Mouse (Mus musculus) neural tube, embryonic 11.5 days (tissue): Measurements from ENCODE around the gene Atad3a. TPM values are rescaled to one million over a fixed set of nuclear protein-coding genes. Genes with fewer than 3 reads are reported as not detected.
A peak's percentile ranks its signal among the peaks of the same experiment; 100 is the strongest.

Source experiments
- ATAC-seq: fragments of 200-750 bp; cut with Nextera tagmentation; 2 replicates; pipeline ENCODE4 v1.8.0; 2017; ENCODE audit warnings: moderate number of reproducible peaks, mild to moderate bottlenecking, moderate TSS enrichment, moderate library complexity; ENCODE audit not compliant: insufficient read depth, low FRiP score, low TSS enrichment
- DNase-seq: peaks from one replicate; pipeline ENCODE4 v3.0.0-alpha.2; 2015; ENCODE audit warnings: low spot score
- H3K27ac ChIP-seq: fragments of 300-500 bp; sonication (generic); 2 replicates; pipeline ENCODE4 v1.5.1; 2014; ENCODE audit warnings: low read depth, mild to moderate bottlenecking, low read length
- H3K27me3 ChIP-seq: fragments of 300-500 bp; sonication (generic); 2 replicates; pipeline ENCODE4 v1.6.1; 2014; ENCODE audit warnings: mild to moderate bottlenecking, low read length, mixed read lengths; ENCODE audit not compliant: control insufficient read depth, insufficient read depth
- H3K36me3 ChIP-seq: fragments of 300-500 bp; sonication (generic); 2 replicates; pipeline ENCODE4 v1.6.1; 2014; ENCODE audit warnings: mild to moderate bottlenecking, low read length, moderate library complexity, mixed read lengths; ENCODE audit not compliant: control insufficient read depth, insufficient read depth
- H3K4me1 ChIP-seq: fragments of 300-500 bp; sonication (generic); 2 replicates; pipeline ENCODE4 v1.6.1; 2014; ENCODE audit warnings: low read length, mixed read lengths; ENCODE audit not compliant: control insufficient read depth, insufficient read depth
- H3K4me2 ChIP-seq: fragments of 300-500 bp; sonication (generic); 2 replicates; pipeline ENCODE4 v1.6.1; 2014; ENCODE audit warnings: low read depth, mild to moderate bottlenecking, moderate library complexity
- H3K4me3 ChIP-seq: fragments of 300-500 bp; sonication (generic); 2 replicates; pipeline ENCODE4 v1.5.1; 2014; ENCODE audit warnings: low read depth, low read length
- H3K9ac ChIP-seq: fragments of 300-500 bp; sonication (generic); 2 replicates; pipeline ENCODE4 v1.6.1; 2014; ENCODE audit warnings: mild to moderate bottlenecking, low read length
- H3K9me3 ChIP-seq: fragments of 300-500 bp; sonication (generic); 2 replicates; pipeline ENCODE4 v1.6.1; 2016; ENCODE audit warnings: low read length; ENCODE audit not compliant: control insufficient read depth
- WGBS: fragments of 180-500 bp; shearing (Covaris S2); extraction: QIAGEN DNeasy Blood & Tissue Kit; methylation state at CpG from one replicate; pipeline ENCODE4 v1.1.7; 2014; 5-methylcytosine and 5-hydroxymethylcytosine counted together
- polyA plus RNA-seq: library from polyadenylated mRNA; unstranded; fragments of >200 nt; fragmentation: Nextera tagmentation; extraction: Ambion mirVana; gene quantifications from 2 replicates; pipeline ENCODE4 v1.2.1, GENCODE M21; 2014

Atad3a gene
- polyA plus RNA-seq, 1 experiment from 2014 or later, result 101 TPM

DNA sequence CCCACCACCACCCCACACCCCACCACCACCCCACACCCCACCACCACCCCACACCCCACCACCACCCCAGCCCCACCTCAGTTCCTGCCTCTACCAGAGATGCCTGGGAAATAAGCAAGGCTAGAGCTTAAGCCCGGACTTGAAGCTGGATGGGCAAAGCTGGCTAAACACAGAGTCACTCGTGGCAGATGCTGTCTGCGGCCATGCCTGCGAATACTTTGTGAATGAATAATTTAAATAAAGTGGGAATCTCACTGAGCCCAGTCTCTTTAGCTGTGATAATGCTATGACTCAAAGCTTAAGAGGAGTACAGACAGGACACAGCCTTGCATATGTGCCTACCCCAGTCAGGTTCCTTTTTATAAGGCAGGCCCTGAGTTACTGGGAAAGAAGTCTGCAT lies 18.6 kb upstream of the Atad3a start:
- 87% methylated on average over 4 of the region's 4 CpGs for WGBS

DNA sequence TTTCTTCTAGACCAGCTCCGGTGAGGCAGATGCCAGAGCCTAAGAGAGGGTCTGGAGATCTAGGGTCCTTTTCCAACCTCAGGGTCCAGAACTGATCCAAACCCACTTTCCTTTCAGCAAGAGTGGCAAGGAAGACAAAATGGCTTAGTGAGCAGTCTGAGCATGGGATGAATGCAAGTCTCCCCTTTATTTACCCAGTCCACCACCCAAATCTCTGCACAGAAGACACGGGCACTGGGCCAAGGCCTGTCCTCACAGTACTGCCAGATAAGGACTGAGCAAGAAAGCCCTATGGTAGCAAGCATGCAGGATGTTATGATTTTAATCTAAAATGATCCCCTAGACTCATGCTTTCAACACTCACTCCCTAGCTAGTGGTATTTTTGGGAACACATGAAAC lies 16.9 kb upstream of the Atad3a start:
- H3K27ac ChIP-seq, result no peak overlapping the region
- ATAC-seq, result no peak
- no peak for DNase-seq
- H3K4me1 ChIP-seq, result peaks cover 6% of the 10 kb centered on the region
- H3K4me3 ChIP-seq, result no peak overlapping the region
- no peak overlapping the region for H3K4me2 ChIP-seq
- no peaks in the 10 kb centered on the region for H3K9me3 ChIP-seq
- no peak overlapping the region for H3K9ac ChIP-seq
- WGBS, result 74% methylated on average over 2 of the region's 2 CpGs
- H3K36me3 ChIP-seq, result no peaks in the 10 kb centered on the region
- no peaks in the 10 kb centered on the region for H3K27me3 ChIP-seq

More for the DNA sequence above, 18.6 kb upstream of the Atad3a start:
- Histone ChIP-seq H3K9me3 (no peaks in the 10 kb centered on the region), H3K4me3 (no peak overlapping the region), H3K27ac (no peak overlapping the region), H3K36me3 (no peaks in the 10 kb centered on the region), H3K4me1 (0 out of 2 replicates have a peak, but pooled peaks cover 2% of the 10 kb centered on the region), H3K4me2 (no peak overlapping the region), H3K27me3 (no peaks in the 10 kb centered on the region), H3K9ac (no peak overlapping the region)
- ATAC-seq (no peak), DNase-seq (no peak)

DNA sequence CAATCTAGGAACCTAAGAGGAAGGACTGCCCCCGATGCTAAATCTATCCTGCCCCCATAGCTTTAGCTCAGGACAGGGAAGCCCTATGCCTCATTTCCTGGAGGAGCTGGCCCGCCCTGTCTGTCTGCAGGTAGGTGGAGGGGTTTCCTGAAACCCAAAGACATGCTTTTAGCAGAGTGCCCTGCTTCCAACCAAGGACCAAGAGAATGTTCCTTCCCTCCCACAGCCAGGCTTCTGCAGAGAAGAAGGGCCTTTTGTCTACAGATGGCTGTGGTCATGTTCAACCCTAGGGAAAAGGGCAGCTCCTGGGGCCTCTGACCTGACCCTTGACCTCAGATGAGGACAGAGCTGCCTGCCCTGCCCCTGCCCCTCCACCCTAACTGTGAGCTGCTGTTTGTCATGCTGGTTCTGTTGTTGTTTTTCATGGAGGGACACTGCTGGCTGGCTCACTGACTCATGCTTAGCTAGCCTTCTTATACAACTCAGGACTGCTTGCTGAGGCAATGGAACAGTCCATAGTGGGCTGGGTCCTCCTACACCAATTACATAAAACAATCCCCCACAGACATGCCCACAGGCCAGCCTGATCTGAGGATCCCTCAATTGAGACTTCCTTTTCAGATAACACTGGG lies 15.9 kb upstream of the Atad3a start:
- Histone ChIP-seq H3K27me3 (no peaks in the 10 kb centered on the region), H3K4me3 (no peak overlapping the region), H3K4me2 (no peak overlapping the region), H3K36me3 (no peaks in the 10 kb centered on the region), H3K27ac (0 out of 2 replicates have a peak overlapping the region, but pooled peaks have one; percentile 4), H3K4me1 (peaks cover 6% of the 10 kb centered on the region), H3K9ac (no peak overlapping the region; the same call in 1 of the 2 replicates), H3K9me3 (no peaks in the 10 kb centered on the region)
- ATAC-seq (no peak), DNase-seq (no peak)
- WGBS, result 34% methylated on average over 2 of the region's 2 CpGs

DNA sequence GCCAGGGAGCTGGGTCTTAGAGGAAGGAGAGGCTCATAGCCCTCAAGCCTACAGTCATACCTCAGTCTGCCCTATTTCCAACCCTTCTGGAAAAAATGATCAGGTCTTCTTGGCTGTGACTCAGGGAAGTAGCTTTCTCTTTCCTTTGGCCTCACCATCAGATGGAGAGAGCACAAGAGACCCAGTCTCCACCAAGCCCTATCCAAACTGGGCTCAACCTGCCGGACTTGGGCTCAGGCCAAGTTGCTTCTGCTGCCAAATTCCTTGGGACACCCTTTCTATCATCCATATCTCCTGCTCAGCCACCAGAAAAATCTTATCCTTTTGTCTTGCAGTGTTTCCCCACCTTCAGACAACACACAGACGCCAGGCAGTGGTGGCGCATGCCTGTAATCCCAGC lies 15.0 kb upstream of the Atad3a start:
- WGBS, result 90% methylated on average over 3 of the region's 3 CpGs
- H3K9ac ChIP-seq, result no peak overlapping the region
- no peaks in the 10 kb centered on the region for H3K27me3 ChIP-seq
- no peak overlapping the region; the same call in 1 of the 2 replicates for H3K27ac ChIP-seq
- DNase-seq, result no peak
- ATAC-seq, result no peak
- no peaks in the 10 kb centered on the region for H3K36me3 ChIP-seq
- H3K4me1 ChIP-seq, result peaks cover 6% of the 10 kb centered on the region
- no peak overlapping the region for H3K4me3 ChIP-seq
- no peaks in the 10 kb centered on the region for H3K9me3 ChIP-seq
- H3K4me2 ChIP-seq, result no peak overlapping the region

DNA sequence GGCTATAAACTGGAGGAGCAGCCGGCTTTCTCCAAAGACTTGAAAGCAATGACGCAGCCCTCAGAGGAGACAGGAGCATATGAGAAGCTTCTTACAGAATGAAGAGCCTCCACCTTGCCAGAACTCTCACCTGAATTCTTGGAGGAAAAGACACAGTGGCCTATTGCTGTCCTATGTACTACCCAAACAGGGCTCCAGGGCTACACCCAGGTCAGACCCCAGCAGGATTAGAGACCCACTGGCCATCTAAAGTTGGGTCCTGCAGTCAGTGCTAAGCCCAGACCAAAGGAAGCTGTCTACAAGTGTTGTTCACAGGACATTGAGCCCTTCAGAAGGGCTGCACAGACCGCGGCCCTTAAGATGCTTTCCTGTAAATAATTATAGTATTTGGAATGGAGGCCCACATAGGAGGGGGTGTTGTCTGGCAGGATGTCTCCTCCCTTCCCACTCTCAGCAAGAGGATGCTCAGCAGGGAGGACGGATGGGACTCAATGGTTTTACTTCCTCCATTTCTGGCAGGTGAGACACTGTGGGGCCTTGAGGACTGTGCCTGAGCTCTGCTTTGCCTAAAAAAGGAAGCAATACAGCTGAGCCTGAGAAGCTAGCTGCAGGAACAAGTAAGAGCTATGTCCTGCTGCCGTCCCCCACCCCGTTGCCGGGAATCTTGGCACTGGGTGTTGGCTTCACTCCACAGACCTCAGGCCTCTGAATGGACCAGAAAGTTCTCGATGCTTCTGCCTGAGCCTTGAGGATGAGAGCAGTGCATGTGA lies 14.3 kb upstream of the Atad3a start:
- DNase-seq (no peak), ATAC-seq (no peak)
- H3K4me3 ChIP-seq, result no peak overlapping the region
- H3K36me3 ChIP-seq, result no peaks in the 10 kb centered on the region
- peak overlapping the region; percentile 68 for H3K4me2 ChIP-seq
- 64% methylated on average over 9 of the region's 9 CpGs for WGBS
- no peak overlapping the region; the same call in 1 of the 2 replicates for H3K27ac ChIP-seq
- H3K9ac ChIP-seq, result peak overlapping the region; percentile 44; the same call in 1 of the 2 replicates
- no peaks in the 10 kb centered on the region for H3K9me3 ChIP-seq
- H3K27me3 ChIP-seq, result no peaks in the 10 kb centered on the region
- H3K4me1 ChIP-seq, result peaks cover 6% of the 10 kb centered on the region

DNA sequence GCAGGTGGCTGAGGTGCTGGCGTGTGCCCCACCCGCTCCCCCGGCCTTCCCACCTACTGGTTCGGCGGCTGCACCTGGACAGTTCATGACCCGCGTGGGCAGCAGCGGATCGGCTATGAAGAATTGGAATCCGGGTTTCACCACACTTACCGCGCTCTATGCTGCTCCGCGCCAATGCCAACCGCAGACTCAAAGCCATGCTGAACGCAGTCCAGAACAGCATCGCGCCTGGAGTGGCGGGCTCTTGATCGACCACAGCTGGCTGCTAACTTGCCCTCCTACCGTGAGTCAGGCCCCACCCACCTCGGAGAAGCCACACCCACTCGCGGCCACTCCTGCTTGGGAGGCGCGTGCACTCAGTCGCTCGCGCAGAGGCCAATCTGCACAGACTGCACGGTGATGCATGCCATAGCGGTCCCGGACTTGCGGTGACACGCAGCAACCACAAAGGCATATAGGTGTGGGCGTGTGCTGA lies 13.4 kb upstream of the Atad3a start, which contains the start of gene Vwa1:
Gene Vwa1 (minus strand): TSS at position 419 of the 475 bp plus-strand sequence.
- H3K4me1 ChIP-seq, result peaks cover 6% of the 10 kb centered on the region
- no peaks in the 10 kb centered on the region for H3K9me3 ChIP-seq
- peak within 1 kb of the TSS; percentile 44 for H3K9ac ChIP-seq
- ATAC-seq (peak; percentile 31), DNase-seq (peak; percentile 86)
- no peak within 1 kb of the TSS; the same call in 1 of the 2 replicates for H3K27ac ChIP-seq
- WGBS, result 1% methylated on average over 35 of the region's 35 CpGs
- H3K4me3 ChIP-seq, result peak within 1 kb of the TSS; percentile 30
- H3K27me3 ChIP-seq, result no peaks in the 10 kb centered on the region
- peak within 1 kb of the TSS; percentile 68 for H3K4me2 ChIP-seq
- H3K36me3 ChIP-seq, result no peaks in the 10 kb centered on the region

DNA sequence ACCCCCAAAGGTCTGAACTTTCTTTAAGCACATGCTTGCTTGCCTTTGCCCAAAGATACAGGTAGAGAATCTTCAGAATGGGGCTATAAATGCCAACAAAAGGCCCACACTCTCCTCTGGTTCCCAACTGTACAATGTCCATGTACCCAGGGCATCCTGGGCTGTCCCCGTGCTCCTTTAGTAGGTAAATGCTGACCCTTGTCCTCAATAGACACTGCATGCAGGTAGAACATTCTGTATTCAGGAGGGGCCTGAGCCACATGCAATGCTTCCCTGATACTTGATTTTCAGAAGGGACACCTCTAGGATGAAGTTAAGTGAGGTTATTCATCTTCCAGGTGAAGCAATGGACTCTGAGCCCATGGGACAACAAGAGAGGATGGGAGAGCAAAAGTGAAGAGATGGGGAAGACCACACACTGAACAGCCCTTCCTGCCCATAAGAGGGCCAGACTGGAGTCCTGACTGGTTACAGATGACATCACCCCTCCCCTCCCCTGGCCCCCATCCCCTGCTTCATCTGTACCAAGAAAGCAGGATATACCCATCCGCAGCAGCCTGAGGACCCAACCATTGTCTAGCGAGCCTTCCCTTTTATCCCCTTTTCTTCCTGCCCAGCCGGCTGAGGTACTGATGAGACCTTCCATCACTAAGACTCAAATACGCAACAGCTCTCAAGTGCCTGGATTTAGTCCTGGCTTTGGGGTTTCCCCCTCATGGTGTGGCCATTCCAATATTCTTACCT lies 12.6 kb upstream of the Atad3a start:
- Histone ChIP-seq H3K4me2 (peak overlapping the region; percentile 68), H3K9ac (no peak overlapping the region), H3K9me3 (no peaks in the 10 kb centered on the region), H3K36me3 (no peaks in the 10 kb centered on the region), H3K4me1 (peaks cover 6% of the 10 kb centered on the region), H3K27ac (no peak overlapping the region), H3K4me3 (peak overlapping the region; percentile 30; the same call in 1 of the 2 replicates), H3K27me3 (no peaks in the 10 kb centered on the region)
- DNase-seq (no peak), ATAC-seq (no peak)
- 49% methylated on average over 5 of the region's 5 CpGs for WGBS

DNA sequence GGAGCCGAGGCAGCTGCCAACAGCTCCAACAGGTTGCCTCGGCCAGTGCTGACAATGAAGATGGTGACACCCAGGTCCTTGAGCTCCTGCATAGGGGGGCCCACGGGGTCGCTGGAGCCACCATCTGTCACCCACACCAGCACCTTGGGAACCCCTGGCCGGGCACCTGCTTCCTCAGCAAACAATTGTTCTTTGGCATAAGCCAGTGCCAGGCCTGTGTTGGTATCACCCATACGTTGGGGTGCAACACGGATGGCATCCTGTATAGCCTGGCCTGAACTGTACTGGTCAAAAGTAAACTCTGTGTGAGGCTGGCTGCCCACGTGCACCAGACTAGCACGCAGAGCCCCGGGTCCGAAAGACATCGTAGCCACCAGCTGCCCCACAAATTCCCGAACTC lies 11.9 kb upstream of the Atad3a start:
- H3K27ac ChIP-seq, result no peak overlapping the region
- DNase-seq, result no peak
- peaks cover 6% of the 10 kb centered on the region for H3K4me1 ChIP-seq
- H3K9me3 ChIP-seq, result no peaks in the 10 kb centered on the region
- 84% methylated on average over 13 of the region's 13 CpGs for WGBS
- H3K36me3 ChIP-seq, result no peaks in the 10 kb centered on the region
- no peak overlapping the region for H3K9ac ChIP-seq
- no peak for ATAC-seq
- no peak overlapping the region for H3K4me2 ChIP-seq
- no peak overlapping the region for H3K4me3 ChIP-seq
- no peaks in the 10 kb centered on the region for H3K27me3 ChIP-seq
